Mouse (Mus musculus) gastrocnemius, adult 18-20 months (tissue): ENCODE results near the gene Ucp3. TPM values are rescaled to one million over a fixed set of nuclear protein-coding genes. Genes with fewer than 3 reads are reported as not detected.
A peak's percentile ranks its signal among the peaks of the same experiment; 100 is the strongest.

Experiments used
- DNase-seq: peaks from one replicate; pipeline ENCODE4 v3.0.0; 2021; ENCODE audit warnings: low spot score
- long read RNA-seq, 2 experiments: library from polyadenylated mRNA; stranded (forward); transcript quantifications; one replicate each; pipeline ENCODE4 v2.0.0; 2021
- total RNA-seq, 2 experiments: library from RNA; stranded (reverse); gene quantifications; 2 replicates each; pipeline ENCODE4 v1.2.3; 2021

The Ucp3 gene
- total RNA-seq = 100 to 1,000 TPM in 1 of 2 experiments, 10 to 100 TPM in 1; 94.4 to 203 TPM
- long read RNA-seq, experiment 1, transcript Ucp3-204 (6 exons, 1,615 nt) = minor isoform, 9 of 155 reads
- long read RNA-seq, experiment 1, transcript Ucp3-201 (7 exons, 2,448 nt) = major isoform, 97 of 155 reads
- long read RNA-seq, experiment 1, partial matches to known transcripts = 16 of 155 reads
- long read RNA-seq, experiment 1, other reads (novel, unspliced or antisense) = 29 of 155 reads
- long read RNA-seq, experiment 2, transcript Ucp3-201 (7 exons, 2,448 nt) = major isoform, 47 of 65 reads
- long read RNA-seq, experiment 2, partial matches to known transcripts = 4 of 65 reads
- long read RNA-seq, experiment 2, other reads (novel, unspliced or antisense) = 14 of 65 reads

DNA sequence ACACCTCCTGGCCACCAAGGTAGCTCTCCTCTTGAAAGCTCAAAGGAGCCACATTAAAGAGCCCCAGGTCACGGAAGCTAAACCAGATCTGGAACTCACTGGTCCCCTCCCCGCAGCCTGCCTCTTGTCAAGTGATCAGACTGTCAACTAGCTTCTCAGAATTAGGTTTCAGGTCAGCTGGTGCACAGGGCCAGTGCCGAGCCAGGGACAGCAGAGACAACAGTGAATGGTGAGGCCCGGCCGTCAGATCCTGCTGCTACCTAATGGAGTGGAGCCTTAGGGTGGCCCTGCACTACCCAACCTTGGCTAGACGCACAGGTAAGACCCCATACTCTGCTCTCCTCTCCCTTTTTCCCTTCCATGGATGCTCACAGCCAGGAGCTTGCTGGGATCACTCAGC lies at the start of gene Ucp3:
Gene Ucp3 (plus strand): TSS at position 214 of the 400 bp plus-strand sequence.
- DNase-seq = peak; percentile 82

DNA sequence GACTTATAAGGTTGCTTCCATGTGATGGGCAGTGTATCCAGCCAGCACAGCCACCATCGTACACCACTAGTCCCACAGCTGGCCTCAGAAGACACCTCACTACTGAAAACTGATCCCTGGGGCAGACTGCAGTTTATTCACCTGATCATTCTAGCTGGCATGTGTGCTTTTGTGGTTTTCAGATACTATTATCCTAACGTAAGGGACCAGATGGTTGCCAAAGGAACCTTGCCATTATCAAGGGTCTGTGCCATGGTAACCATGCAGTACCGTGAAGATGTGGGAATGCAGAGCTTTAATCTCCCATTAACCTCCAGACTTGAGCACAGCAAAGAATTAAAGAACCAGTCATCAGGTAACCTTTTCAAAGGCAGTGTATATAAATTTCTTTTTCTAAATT lies 47.0 kb upstream of the Ucp3 start:
- DNase-seq = no peak

DNA sequence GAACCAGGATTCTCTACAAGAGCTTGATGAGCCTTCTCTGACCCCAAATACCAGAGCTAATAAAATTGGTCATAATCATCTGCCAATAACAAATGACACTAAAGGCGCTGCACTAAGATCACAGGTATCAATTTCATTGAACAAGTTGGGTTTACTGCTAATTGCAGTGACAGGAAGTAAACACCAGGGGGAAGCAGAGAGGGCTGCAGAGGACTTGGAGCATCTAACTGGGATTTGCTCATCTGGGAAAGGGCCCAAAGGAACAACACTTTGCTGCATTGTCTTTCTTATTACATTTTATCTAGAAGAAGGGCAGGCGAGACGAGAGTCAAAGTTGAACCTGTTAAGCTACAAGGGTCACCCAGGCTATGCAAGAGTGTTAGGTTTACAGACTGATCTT lies 43.7 kb upstream of the Ucp3 start:
- peak; percentile 79 for DNase-seq

DNA sequence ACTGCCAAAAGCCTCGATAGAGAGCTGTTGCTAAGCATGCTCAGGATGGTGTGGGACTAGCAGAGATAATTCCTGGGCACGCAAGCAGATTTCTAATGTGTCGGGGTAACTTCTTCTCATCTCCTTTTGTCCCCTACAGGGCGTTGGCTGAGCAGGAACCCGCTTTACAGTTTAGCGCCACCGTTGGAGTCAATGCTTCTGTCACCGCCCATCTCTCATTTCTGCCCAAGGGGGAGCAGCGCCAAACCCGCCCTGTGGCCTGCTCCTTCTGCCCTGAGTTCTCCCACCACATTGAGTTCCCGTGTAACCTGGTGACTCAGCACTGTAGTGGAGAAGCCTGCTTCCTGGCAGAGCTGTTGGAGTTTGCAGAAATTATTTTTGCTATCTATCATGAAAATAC lies 42.9 kb upstream of the Ucp3 start:
- DNase-seq = peak; percentile 40

DNA sequence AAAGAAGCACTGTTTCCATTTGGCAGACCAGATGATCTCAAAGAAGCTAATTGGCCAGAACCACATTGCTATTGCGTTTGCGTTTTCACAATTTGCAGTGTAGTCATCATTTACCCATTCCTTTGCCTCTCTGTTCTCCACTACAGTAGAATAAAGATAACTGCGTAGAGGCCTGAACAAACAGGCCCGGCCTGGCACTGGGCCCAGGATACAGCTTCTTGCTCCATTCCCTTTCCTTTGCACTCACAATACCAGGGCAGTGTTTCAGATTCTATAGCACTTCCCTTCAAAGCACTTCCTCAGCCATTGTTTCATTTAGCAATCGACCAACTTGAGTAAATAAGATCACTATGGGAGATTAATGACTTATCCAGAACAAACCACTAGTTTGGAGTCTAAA lies 41.7 kb upstream of the Ucp3 start:
- DNase-seq = peak; percentile 31

DNA sequence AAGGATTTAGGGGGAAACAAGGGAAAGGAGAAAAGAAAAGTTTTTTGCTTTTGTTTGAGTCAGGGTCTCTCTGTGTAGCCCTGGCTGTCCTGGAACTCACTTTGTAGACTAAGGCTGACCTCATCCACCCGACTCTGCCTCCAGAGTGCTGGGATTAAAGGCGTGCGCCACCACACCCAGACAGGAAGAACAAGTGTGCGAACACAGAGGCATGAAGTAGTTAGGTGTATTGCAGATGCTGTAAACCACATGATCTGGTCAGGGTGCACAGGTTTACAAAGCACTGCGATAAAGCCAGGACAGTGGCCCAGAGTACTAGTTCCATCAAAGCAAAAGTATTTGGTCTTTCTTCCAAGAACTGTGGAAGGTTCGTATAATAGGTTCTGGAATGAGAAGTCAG lies 39.5 kb upstream of the Ucp3 start:
- DNase-seq = no peak

DNA sequence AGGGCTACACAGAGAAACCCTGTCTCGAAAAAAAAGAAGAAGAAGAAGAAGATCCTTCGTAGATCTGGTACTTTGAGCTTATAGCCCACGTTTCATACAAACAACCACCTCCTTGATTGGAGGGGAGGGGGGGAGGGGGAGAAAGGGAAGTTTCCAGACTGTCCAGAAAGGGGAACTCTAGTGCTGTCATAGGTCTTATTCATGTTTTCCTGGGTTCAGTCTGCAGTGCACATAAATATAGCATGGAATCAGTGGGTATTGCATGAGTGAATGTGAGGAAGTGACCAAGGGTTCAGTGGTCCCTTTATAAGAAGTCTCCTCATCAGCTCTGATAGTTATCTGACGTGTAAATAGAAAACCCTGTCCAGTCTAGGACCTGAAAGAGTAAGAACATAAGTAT lies 29.1 kb upstream of the Ucp3 start:
- DNase-seq = no peak

DNA sequence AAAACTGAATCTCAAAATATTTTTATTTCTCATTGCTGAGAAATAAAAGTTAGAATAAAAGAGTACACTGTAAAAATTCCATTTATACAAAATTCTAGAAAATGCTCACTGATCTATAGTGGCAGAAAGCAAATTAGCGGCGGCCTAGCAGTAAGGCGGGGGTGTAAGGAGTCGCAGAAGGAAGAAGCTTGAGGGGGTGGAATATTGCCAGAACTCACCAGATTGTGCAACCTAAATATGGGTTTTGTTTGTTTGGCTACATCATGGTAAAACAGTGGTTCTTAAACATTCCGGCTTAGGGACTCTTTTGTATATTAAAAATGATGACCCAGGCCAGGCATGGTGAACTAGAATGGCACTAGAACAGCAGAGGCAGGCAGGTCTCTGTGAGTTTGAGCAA lies 26.5 kb upstream of the Ucp3 start:
- DNase-seq = no peak

DNA sequence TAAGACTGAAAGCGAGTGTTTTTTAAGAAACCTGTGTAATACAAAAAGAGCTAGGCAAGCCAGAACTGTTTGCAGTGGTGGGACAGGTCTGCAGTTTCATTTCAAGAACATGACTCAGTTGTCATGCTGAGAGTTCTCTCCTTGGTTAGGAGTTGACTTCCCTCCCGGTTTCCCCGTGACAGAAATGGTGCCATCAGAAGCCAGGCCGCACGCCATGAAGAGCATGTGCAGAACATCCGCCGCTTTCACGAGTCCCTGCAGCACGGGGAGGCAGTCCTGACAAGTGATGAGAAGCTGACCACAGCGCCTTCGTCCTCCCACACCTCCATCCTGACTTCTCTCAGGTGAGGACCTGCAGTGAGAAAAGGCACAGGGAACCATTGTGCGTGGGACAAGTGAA lies 24.3 kb upstream of the Ucp3 start:
- DNase-seq = no peak

DNA sequence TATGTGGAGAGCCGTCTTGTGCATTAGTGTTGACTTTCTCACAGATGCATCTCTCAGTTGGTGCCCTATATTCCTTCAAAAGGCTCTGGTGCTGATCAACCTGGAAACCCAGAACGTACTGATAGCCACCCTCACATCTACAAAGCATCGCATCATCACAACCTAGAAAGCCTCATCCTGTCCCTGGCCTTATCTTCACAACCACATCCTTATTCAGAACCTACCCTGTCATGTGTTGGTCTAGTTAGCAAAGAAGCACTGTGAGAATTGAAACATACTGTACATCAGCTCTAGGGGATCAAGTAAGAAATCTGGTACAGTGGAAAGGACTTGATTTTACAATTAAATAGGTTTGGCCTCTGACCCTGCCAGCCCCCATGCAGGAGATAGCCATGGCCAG lies 23.8 kb upstream of the Ucp3 start:
- no peak for DNase-seq

DNA sequence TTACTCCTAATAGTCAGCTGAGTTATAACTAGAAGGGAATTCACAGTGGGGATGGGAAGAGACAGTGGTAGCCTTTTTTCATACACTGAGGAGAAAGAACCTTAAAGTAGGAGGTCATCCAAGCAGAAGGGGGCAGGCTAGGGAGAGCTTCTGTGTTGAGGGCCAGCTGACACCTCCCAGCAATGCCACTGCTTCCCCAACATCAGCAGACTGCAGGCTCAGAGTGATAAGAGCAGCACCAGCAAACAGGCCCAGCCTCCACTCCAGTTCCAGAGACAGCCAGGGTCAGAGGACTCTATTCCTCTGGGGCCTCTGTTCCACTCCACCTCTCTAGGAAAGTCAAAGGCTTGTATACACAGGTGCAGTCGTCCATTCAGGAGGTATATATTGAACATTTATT lies 14.6 kb upstream of the Ucp3 start:
- no peak for DNase-seq

DNA sequence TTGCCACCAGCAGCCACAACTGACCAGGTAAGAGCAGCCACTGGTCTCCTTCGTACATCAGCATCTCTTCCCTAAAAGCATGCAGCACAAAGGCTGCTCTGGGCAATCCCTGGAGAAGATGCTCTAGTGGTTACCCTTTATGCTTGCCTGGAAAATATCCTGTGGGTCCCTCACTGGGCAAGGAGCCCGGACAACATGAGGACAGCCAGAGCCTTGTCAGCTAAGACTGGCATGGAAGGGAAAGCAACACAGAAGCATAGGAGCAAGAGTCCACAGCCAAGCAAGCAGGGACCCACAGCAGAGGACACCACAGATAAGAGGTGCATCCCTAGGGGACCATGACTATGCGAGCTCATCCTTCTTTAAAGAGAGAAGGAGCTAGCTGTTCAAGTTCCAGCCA lies 12.9 kb upstream of the Ucp3 start:
- no peak for DNase-seq

DNA sequence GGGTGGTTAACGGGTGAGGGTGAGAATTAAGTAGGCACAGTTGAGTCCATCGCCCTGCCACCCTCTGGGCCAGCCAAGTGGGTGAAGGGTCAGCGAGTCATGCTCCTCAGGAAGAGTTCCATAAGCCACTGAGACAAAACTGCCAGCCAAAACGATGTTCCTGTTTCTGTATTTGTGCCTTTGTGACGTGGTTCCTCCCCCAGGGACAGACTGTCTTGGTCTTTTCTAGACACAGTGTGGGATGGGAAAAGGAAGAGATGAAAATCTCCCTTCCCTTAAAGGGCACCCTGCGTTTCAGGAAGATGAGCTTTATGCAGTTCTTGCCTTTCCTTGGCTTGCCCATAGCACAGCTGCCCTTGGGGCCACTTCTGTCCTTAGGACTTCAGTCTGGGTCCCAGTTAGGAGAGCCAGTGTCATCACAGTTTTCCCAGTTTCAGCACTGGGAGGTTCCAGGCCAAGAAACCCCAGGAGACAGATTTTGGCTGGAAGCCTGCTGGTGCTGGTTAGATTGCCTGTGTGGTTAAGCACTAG lies 11.1 kb upstream of the Ucp3 start:
- peak; percentile 91 for DNase-seq

DNA sequence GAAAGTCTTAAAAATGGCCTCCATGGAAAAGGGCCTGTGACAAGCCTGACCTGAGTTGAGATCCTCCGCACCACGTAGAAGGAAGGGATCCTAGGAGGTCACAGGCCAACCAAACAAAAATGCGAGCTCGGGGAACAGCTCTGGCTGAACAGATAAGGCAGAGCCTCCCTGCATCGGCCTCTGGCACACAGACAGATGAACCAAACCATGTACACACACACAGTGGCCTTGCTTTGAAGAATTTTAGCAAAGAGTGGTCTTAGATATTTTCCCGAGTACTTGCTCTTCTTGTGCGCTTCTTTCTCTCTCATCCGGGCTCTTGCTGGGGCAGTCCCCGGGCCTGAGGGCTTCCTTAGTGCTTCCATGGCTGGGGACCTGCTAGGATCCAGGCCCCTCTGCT lies 9.6 kb upstream of the Ucp3 start:
- no peak for DNase-seq

DNA sequence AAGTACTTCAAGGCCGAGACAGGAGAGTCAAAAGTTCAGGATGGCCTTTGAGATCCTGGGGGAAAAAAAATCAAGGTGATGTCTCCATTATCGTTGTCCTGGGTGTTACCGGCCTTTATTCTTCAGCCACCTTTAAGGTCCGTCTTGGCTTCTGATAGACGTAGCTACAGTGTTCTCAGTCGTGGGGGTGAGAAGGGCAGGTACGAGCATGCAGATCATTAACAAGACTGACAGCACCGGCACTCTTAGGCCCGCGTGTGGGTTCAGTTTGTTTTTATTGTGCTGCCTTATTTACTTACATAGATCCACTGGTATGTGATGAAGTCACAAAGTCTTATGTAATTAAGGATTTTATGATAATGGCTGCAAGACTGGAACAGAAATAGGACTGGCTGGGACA lies 9.0 kb upstream of the Ucp3 start:
- no peak for DNase-seq

DNA sequence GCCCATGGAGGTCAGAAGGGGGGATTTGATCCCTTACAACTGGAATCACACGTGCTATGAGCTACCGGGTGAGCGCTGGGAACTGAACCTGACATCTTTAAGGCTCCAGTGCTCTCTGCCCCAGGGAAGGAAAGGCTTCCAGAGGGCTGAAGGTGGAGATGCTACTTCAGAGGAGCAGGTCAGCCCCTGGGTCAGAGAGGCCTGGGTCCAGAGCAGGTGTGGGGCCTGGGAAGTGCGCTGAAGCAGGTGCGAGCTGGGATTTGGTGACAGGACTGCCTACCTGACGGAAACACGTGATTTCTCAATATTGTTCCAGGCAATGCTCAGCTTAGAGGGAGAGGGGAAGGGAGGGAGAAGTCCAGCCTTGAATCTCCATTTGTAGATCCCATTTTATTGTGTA lies 8.5 kb upstream of the Ucp3 start:
- DNase-seq = no peak

DNA sequence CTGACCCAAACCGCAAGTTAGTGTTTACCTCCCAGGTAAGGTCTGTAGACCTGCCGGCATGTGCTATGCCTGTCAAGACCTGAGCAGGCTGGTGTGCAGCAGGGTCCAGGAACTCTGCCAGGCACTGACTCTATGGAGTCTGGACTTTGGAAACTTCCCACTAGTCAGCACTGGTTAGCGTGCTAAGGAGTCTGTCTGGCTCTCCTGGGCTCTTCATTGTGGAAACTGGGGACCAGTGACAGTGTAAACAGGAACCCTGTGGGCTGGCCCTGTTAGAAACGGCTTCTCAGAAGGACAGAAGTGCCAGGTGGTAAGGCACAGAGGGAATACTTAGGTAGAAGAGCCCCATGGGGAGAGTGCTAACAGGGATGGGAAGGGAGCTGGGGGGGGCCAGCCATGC lies 7.5 kb upstream of the Ucp3 start:
- peak; percentile 49 for DNase-seq

DNA sequence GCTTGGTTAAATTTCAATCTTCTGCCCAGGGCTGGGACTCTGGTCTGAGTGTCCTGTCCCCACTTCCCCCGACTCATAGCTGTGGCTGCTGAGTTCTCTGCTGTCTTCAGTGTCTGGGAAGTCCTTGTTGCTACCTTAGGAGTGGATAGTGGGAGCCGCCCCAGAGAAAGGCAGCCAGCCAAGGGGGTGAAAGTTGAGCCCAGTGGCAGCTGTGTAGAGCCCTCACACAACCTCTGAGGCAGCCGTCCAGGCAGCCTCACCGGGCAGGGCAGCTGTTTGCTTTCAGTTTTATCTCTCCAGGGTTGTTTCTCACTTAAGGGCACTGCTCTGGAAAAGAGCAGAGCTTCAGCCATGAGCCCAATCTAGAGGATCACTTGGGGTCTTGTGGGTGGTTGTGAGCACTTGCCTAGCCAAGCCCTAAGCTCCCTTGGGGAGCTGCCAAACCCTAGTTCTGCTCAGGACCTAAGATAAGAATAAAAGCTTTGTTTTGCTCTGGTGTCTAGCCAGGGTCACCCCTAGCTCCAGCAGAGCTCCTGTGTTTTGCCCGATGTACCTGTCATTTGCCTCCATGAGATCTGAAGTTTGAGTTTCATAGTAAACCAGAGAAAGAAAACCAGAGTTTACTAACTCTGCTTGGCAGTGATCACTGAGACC lies 7.0 kb upstream of the Ucp3 start:
- peak; percentile 95 for DNase-seq

DNA sequence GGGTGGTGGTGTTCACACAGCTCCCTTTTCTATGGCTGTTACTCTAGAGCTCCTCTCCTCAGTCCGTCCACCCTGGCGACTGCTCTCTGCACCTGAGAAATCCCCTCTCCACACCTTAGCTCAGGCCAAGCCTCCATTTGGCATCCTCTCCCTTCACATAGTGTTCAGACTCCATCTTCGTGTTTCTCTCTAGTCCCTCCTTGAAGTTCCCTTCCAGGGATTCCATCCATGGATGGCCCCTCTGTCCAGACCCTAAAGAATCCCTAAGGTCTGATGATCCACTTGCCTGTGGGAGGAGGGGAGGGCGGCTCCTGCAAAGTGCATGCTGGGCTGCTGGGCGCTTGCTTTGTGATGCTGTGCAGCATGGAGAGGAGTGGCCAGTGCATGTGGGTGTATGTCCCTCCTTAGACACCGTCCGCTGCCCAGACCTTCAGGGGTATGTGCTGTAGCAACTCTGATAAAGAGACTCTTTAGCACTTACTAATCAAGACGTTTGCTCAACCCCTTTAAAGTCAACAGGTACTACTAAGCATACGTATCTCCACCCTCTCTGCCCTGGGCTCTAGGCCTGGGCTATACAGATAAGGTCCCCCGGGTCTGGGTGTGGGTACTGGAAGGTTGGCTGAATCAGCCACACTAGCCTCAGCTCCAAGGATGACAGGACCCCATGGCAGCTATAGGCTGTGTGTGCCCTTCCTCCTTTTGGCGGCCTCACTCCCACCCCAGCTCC lies 5.8 kb upstream of the Ucp3 start:
- no peak for DNase-seq

DNA sequence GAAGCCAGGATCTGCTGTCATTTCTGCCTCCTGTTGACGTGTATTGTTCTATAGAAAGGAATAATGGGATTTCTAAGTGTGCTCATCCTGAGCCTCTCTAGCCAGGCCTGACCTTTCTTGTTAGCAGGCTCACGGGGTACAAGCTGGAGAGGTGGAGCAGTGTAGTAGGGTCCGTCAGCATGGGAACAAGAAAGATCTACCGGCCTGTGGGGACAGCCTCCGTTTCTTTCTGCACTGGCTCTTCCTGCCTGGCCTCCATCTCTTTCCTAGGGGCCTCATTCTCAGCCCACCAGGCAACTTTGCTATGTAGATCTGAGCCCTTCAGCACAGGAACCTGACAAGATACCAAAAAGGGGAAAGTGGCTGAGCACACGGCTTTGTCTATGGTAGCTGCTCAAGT lies 4.0 kb upstream of the Ucp3 start:
- DNase-seq = no peak

DNA sequence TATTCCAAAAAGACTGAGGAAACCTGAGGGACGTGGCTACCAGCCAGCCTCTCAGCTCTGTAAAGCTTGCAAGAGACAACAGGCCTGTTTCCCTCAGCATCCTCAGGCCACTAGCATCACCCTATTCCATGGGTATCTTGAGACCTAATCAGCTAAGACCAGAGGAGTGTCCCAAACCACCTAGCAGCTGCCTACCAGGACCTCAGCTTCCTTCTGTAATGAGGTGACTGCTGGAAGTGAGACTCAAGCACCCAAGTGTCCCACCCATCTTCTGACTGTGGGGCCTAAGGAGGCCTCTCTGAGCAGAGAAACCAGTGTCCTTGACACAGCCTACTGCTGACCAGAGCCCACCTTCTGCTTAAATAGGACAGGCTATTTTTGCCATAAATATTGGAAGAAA lies 3.3 kb upstream of the Ucp3 start:
- no peak for DNase-seq

DNA sequence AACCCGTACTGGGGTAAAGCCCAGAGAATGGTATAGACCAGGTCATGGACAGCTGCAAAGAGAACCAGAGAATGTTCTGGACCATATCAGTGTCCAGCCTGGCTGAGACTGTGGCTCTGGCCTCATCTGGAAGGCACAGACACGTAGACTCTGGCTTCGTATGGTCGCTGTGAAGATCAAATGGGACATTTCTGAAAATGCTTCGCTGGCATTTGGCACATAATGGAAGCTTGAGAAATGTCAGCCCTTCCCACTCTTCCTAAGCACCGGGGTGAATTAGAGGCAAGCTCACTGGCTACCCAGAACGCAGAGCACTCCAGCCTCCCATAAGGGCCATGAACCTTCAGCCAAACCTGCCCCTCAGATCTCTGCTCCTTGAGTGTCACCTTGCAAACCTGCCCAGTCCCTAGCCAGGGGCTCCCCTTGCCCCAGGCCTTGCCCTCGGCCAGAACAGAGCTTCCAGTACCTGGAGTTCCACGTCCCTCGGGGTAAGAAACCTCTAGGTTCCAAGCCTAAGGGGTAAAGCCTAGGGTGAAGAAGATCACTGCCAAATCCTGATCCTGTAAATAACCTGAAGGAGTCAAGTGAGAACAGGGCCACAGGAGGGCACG lies 1.9 kb upstream of the Ucp3 start:
- DNase-seq = peak; percentile 67
